Mouse (Mus musculus) adrenal gland, postnatal 14 days (tissue): Measurements from ENCODE around the gene Tspan11. TPM values are rescaled to one million over a fixed set of nuclear protein-coding genes. Genes with fewer than 3 reads are reported as not detected.

Source experiments
- DNase-seq: peaks from one replicate; pipeline ENCODE4 v3.0.0; 2021; ENCODE audit warnings: mixed read lengths
- long read RNA-seq, 2 experiments: library from polyadenylated mRNA; stranded (forward); transcript quantifications; one replicate each; pipeline ENCODE4 v2.0.0; 2021
- total RNA-seq: library from RNA; stranded (reverse); gene quantifications from 2 replicates; pipeline ENCODE4 v1.2.3, GENCODE M21; 2021

Tspan11 gene
- total RNA-seq = 4.5 and 5.2 TPM in 2 replicates
- long read RNA-seq, experiment 1, full-length matches to known transcripts = 2 of 4 reads
- long read RNA-seq, experiment 1, partial matches to known transcripts = 1 of 4 reads
- long read RNA-seq, experiment 1, other reads (novel, unspliced or antisense) = 1 of 4 reads
- long read RNA-seq, experiment 2, full-length matches to known transcripts = 2 of 2 reads
- long read RNA-seq, experiment 2, partial matches to known transcripts = 0 of 2 reads
- long read RNA-seq, experiment 2, other reads (novel, unspliced or antisense) = 0 of 2 reads

DNA sequence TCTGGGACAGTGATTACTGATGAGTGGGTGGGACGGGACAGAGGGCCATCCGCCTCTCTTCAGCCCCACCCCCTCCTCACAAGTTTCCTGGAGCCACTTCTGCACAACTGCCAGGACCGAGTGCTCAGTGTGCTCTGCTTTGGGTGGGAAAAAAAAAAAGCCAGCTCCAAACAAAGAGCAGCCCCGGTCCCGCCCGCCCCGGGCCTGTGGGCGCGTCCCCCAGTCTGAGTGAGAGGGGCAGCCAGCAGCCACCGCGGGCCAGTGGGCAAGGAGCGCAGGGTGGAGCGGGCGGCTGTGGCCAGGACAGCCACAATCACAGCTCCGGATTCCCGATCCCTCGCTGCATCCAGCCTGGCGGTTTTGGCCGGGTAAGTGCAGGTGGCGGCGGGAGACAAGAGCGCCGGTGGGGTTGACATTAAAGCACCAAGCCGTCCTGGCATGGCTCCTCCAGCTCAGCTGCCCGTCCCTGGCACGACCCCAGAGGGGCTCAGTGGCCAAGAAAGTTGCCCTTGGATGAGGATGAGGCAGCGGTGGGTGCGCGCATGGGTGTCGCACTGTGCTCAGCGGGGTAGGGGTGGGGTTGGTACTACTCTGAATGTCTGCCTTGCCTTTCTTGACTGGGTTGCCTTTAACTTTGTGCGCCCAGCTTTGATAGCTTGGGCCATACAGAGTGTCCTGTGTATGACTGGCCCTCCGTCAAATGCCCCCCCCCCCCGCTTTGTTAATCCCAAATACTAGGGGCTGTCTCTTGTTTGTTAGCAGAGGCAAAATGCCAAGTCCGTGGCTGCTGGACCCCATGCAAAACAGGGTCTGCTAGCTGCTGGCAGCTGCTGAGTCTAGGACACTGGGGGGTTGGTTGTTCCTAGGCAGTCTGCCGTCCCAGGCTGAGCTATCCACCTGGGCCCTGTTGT lies at the start of gene Tspan11:
Gene Tspan11, plus strand, starts transcription at position 79 of the 911 bp plus-strand sequence.
- peak; percentile 82 for DNase-seq

DNA sequence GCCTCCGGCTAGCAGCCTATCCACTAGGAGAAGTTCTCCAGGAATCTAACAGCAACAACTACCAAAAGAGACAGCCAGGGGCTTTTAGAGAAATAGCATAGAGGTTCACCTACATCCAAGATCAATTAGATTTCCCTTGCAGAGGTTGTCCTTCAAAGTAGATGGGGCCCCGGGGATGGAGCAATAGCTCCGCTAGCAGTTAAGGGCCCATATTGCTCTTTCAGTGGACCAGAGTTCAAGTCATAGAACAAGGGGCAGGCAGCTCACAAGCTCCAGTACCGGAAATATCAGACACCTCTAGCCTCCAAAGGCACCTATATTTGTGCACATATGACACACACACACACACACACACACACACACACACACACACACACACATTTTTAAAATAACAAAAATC lies 49.5 kb upstream of the Tspan11 start:
- DNase-seq = no peak

DNA sequence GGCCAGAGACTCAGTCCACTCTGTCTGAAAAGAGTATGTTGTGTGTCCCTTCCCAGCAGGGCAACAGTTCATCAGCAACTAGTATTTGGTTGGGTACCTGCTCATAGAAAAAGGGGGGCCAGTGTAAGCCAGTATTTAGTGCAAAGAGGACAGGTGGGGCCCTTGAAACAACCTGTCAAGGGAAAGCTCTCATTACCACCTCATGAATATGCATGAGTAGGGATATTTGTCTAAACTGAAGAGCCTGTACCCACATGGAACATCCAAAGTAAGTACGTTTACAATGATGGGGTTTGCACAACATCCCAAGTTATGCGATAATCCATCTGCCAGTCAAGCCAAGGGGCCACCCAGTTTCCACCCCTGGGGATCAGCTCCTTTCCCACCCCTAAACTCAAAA lies 47.9 kb upstream of the Tspan11 start:
- DNase-seq = no peak

DNA sequence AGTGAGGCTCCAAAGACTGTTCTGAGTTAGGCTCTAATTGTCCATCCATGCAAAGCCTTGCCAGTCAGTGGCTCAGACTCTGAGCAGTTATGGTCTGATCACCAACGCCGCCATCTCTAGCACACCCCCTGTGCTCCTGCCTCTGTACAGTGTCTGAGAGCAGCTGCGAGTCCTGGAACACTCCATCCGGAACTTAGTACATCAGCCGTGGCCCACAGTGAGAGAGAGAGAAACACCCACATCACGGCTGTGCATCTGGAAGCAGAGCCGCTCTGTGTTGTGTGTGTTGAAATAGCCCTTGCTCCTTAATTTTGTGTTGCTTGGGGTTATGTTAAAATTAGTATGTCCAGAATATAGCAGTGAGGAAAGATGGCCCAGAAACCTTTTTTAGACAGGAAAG lies 47.2 kb upstream of the Tspan11 start:
- no peak for DNase-seq

DNA sequence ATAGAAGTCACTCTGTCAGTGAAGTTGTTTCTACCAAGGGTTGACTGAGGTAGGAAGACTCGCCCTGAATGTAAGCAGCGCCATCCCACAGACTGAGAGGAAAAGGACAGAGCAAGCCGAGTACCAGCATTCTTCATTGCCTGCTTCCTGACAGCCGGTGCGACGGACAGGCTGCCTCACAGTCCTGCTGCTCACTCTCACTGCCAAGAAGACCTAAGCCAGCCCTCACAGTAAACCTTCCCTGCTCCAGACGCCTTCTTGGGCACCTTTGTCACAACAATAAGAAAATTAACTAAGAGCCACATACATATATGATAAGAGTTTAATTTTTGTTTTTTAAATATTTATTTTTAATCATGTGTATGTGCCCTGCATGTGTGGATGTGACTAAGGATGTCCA lies 46.1 kb upstream of the Tspan11 start:
- no peak for DNase-seq

DNA sequence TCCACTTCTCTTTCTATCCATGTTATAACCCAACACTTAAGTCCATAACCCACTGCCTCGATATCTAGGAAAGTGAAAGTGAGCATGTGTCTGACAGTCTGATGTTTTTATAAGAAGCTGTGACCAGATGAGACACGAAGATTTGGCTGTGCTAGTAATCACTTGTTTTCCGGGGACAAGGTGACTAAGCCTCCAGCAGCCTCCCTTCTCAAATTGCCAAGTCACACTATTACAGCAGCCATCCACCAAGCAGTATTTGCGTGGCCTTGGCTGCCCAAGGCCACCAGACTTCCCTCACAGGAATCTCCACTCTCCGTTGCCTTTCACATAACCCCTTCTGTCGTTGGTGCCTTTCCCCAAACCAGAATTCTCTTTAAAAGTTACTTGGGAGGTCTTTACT lies 40.9 kb upstream of the Tspan11 start:
- DNase-seq = peak; percentile 18

DNA sequence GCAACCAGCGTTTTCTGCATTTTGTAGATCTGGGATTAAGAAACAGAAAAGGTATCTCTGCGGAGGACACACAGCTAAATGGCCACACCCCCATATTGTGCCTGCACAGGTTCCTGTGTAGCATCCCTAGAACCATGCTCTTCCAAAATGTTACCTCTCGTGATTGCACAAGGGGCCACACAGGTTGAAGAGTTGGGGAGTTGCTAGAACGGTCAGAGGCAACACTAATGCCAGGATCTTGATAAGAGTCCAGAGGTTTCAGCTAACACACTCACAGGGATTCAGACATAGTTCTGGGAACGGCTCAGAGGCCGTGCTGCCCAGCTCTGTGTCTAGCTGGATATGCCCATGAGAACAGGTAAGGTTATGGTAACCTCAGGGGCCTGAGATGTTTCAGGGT lies 37.9 kb upstream of the Tspan11 start:
- no peak for DNase-seq

DNA sequence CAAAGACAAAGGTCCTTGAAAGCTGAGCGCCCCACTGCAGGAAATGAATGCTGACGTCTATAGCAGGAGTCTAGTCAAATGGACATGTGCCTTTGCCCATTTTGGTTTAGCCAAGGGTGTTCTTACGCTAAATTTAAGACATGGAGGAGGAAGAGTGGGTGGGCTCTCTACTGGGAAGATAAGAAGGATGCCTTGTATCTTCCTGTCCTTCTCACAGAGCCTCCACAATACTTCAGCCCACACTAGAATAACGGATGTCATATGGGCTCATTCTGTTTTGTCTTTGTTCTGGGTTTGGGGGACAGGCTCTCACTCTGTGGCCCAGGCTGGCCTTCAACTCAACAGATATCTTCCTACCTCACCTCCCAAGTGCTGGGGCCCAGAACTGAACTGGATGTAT lies 35.8 kb upstream of the Tspan11 start:
- no peak for DNase-seq

DNA sequence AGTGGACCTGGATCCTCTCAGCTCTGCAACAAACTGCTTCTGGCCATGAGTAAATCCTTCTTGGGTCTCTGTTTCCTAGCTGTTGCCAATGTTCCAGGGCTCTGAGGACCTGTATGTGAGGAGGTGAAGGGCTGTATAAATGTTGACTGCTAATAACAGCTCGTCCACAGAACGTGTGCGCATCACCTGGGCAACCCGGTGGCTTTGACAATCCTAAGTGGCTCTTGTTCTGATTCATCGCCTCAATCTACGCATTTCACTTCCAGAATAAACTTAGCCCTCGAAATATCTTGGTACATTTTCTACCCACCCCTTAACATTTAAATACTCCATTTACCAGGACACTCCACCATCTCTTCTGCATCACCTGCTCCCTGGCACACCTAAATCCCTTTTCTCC lies 34.1 kb upstream of the Tspan11 start:
- no peak for DNase-seq

DNA sequence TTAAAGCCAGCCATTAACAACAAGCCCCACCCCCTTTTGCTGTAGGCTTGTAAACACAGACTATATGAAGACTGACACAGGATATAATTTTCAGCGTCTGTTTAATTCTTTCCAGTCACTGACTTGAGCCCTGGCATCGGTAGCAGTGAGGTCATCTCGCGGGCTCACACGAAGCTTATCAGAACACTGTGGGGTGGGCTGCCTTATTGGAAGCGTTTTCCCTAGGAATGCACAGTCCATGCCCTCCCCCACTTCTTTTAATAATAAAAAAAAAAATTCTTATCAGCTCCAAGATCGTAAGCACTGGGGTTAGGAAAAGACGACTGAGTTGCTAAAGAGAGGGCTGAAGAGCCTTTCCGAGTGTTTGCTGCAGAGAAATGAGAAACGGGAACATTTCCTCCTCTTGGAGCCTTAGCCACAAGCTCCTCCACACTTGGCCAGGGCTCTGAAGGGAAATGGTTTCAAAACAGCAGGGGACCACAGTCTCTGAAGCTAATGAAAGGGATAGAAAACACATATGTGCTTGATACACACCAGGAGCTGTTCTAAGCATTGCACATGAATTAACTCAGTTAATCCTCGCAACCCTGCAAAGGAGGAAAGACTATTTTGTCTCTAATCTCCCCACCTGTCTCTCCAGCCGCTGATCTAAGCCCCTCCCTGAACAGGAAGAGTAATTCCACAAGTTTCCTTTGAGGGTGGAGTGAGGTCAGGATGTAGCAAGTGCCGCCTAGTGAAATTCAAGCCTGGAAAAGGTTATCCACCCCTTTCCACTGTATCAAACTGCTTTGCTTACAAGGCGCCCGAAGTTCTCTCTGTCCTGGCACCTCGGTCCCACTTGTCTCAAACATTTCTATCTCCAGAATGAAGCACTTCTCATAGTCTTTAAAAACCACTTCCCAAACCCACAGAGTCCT lies 33.4 kb upstream of the Tspan11 start:
- DNase-seq = no peak

DNA sequence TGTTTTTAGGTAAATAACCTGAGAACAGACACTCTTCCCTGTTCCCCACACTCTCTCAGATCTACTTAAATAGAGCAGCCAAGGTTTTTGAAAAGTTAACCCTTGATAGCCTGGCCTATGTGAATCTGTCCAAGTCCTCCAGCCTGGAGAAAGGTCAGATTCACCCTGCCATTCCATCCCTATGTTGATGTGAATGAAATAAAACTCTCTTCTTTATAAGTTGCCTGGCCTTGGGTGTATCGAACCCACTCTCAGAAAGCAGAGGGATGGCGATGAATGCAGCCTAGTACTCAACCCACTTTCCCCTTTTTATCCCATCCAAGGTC lies 32.7 kb upstream of the Tspan11 start:
- DNase-seq = no peak

DNA sequence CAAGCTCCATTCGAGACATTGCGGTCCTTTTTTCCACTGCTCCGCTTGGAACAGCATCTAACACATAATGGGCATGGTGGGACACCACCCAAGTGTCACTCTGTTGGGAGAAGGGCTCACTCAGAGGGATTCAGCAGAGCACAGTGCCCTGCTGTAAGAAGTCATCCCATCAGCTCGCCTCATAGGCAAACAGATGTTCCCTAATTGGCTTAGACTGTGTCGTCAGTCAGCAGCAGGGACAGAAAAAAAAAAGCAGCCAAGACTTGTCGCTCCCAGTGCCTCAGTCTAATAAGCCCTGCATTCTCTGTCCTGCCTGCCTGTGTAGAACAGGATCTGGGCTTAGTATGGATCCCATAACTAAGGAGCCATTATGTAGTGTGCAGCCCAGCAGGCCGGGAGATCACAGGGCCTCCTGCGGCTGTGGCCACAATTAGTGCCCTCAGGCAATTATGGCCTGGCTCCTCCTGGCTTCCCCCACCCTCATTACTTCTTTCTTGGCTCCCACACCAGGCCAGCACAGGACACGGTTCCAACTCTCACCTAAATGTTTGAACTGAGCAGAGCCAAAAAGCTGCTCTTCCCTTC lies 31.6 kb upstream of the Tspan11 start:
- DNase-seq = no peak

DNA sequence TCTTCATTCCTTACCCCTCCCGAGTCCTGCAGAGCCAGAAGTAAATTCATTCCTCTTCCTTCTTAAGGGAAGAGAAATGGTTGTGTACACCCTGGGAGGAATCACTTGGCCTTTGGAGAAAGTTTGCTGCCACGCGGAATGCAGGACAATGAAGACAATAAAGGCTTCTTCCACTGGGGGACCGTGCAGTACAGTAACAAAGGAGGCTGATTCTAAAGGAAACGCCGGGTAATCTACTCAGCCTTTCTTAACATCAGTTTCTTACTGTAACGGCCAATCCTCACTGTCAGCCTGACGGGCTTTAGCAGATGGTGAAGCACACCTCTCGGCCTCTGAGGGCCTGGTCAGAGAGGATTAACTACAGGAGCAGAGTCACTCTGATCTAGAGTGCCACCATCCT lies 25.4 kb upstream of the Tspan11 start:
- no peak for DNase-seq

DNA sequence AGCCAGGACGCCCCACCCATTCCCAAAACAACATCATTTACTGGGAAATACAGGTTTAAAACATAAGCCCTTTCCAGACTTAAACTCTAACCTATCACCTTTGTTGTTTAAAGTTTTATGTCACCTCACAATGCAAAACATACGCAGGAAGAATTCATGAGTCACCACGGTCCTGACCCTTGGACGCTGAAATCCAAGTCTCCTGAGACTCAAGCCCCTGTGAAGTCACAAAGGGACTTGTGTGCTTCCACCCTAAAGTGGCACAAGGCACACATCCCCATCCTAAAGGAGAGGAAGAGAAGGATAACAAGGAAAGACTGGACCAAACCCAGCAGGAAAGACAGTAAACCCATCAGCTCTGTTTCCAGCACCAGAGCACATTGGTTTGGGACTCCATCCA lies 22.0 kb upstream of the Tspan11 start:
- no peak for DNase-seq

DNA sequence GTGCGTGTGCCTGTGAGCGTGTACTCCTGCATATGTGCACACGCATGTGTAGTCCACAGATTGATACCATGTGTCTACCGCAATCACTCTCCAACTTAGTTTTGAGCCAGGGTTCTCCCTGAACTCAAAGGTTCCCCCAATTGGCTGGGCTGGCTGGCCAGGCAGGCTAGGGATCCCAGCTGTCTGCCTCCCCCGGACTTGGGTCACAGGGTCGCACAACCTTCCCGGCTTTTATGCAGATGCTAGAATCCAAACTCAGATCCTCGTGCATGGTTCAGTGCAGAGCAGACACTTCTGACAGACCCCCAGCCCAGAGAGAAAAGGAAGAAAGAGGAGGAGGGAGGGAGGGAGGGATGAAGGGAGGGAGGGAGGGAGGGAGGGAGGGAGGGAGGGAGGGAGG lies 18.8 kb upstream of the Tspan11 start:
- no peak for DNase-seq

DNA sequence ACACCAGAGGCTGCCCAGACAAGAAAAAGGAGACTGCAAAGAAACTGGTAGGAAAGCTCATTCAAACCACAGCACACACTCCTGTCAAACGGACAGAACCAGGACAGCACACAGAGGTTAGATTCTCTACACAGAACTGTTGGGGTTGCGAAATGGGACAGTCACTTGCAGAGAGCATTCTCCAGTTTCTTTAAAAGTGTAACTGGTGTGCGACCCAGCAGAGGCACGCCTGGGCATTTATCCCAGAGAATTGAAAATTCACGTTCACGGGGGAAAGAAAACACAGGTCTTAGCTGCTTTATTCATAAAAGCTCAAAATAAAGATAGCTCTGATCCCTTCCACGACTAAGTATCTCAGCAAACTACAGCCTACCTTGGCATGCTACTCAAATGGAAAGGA lies 18.3 kb upstream of the Tspan11 start:
- DNase-seq = no peak

DNA sequence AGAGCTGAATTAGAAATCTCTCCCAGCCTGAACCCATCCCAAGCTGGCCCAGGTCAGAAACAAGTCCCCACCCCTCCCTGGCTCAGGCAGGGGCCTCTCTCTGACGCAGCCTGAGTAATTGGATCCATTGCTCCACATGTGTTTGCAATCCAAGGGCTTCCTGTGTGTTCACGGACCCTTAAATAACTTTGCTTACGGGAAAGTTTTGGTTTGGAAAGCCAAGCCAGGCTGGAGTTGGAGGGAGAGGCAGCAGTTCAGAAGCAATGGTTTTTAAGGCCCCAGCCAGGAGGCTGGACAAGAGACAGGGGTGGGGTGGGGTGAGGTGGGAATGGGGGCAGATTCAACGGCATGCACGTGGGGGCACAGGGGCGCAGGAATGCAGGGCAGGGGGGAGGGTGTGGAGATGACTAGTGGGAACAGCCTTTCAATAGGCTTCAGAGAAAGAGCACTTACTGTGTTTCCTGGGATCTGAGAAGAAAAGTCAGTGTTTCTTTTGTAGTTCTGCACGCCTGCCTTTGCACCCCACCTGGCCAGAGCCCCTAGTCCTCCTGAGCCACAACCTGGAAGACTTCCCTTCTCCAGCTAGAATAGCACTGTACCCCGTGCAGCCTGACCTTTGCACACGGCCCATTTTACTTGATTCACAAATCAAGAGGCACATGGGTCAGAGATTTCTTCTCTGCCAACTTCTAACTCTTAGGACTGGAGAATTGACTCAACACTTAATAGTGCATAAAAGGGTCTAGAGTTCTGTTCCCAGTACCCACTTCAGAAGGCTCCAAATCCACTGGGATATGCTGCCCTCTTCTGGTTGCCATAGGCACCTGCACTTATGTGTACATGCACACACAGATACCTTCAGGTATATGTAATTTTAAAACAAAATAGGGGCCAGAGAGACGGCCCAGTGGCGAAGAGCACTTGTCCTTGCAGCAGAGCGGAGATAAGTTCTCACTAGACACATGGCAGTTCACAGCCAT lies 16.8 kb upstream of the Tspan11 start:
- no peak for DNase-seq

DNA sequence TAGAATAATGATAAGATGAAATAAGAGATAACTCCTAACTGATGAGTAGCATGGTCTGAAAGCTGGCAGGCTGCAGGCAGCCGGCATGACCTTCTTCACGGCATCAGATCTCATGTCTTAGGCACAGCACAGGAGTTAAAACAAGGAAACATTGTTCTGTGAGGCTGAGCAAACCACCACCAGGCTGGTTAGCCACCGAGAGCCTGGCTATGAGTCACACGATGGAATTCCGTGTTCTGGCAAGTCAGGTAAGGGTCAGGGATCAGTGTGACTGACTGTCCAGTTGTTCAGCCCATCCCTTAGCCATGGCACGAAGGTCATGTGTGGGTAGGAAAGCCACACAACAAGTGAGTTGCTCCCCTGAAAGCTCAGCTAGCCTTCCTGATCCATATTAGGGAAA lies 16.0 kb upstream of the Tspan11 start:
- DNase-seq = no peak

DNA sequence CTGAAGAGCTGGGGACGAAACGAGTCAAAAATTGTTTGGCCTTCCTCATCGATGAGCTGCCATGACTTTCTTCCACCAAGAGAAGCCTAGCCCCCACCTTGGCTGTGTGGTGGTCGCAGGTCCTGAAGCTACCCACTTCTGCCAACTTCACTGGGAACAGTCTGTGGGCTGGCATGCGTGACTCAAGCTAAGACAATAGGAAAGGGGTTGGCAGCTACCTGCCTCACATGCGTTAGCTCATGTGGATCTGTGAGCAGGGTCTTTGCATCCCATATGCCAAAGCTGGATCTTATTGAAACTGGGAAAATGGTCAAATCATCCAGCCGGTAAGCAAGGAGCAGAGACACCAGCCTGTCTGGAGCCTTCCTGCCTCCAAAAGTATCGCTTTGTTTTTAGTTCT lies 14.8 kb upstream of the Tspan11 start:
- DNase-seq = no peak

DNA sequence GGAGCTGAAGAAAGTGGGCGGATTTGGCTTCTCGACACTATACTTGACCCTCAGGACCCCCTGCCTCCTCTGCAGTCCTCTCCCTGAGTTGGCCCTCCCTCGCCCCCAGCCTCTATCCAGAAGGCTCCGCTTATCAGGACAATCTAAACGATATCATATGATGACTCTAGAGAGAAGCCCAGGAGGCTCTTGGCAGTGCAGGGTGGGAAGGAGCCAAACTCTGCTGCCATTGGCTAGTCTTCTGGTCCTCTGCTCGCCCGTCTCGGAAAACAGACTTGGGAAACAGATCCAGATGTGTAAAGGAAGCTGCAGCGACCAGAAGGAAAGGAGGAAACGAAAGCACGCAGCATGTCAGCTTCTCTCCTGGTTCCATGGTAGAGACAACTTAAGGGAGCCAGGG lies 11.5 kb upstream of the Tspan11 start:
- no peak for DNase-seq

DNA sequence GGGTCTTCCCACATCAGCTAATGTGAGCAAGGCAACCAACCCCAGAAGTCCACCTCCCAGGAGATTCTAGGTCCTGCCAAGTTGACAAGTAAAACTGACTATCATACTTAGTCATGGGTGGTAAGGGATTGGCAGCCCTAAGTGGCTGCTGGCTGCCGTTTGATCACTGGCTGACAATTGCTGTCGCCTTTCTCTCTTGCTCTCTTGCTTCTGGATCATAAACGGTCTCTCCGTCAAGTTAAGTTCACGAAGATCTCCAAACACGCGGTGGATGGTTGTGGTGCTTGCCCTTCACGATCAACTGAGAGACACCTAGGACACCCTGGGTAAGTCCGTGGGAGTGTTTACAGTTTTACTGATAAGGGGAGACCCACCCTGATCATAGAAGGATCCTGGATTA lies 11.0 kb upstream of the Tspan11 start:
- no peak for DNase-seq
